Comparison of ENCODE assay signal across 8 mouse cellular contexts in the genomic region with DNA sequence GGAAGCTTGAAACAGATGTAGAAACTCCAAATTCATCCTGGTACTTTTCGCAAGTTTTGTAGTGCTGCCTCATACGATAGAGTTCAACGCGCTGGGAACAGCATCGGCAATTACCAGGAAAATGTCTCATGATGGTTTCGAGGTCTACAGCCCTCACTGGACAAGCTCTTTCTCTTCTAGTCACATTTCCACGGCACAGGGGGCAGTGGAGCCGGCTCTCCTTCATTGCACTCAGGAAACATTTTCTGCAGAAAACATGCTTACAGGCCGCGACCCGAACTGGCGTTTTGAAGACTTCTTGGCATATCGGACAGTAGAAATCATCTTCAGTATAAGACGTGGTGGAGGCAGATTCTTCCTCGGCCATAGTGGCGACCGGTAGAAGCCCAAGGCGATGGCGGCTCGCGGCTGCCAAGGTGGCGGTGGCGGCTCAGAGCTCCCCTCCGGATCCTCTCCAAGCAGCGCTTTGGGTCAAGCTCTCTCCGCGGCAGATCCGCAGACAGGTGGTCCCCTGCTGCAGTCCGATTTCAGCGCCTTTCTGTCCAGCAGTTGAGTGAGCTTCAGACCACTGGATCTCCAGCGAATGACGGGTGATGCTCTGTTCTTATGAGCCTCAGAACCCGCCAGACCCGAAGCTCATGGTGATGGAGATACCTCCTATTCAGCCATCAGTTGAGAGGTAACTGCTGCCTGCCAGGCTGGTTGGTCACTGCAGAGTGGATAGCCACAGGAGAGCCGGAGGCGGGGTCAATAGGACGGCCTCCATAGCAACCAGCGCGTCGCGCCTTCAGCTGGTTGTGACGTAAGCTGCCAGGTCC. TPM values are rescaled to one million over a fixed set of nuclear protein-coding genes. Genes with fewer than 3 reads are reported as not detected.
A peak's percentile ranks its signal among the peaks of the same experiment; 100 is the strongest.
DNase-seq lines count a peak whose midpoint lies in the region; ATAC-seq lines count a peak whose summit lies in the region.

Rnf138rt1 (minus strand) TSS at position 713 of the 818 bp plus-strand sequence.

- WGBS in embryonic facial prominence, embryonic 11.5 days: 28% methylated on average over 37 of the region's 42 CpGs
- WGBS in midbrain, embryonic 10.5 days: 34% methylated on average over 42 of the region's 42 CpGs
- 23% methylated on average over 42 of the region's 42 CpGs for WGBS in stomach, embryonic 16.5 days

- peak within 1 kb of the TSS; percentile 34 for H3K4me3 ChIP-seq in embryonic facial prominence, embryonic 11.5 days (ENCODE audit: low read depth, low read length)
- peak within 1 kb of the TSS; percentile 54 for H3K4me3 ChIP-seq in midbrain, embryonic 10.5 days
- H3K4me3 ChIP-seq in stomach, embryonic 16.5 days (replicated peaks; ENCODE audit: low read length): peak within 1 kb of the TSS; percentile 33

- no peak within 1 kb of the TSS; the same call in 1 of the 2 replicates for H3K9ac ChIP-seq in embryonic facial prominence, embryonic 11.5 days (replicated peaks; ENCODE audit: low read length)
- H3K9ac ChIP-seq in stomach, embryonic 16.5 days (ENCODE audit: low read length): no peak within 1 kb of the TSS

- no peak; the same call in 1 of the 2 replicates for ATAC-seq in embryonic facial prominence, embryonic 11.5 days (replicated peaks; ENCODE audit: insufficient number of reproducible peaks, low FRiP score, low TSS enrichment, low read depth)
- ATAC-seq in stomach, embryonic 16.5 days (ENCODE audit: insufficient read depth, low FRiP score): no peak

- H3K27ac ChIP-seq in embryonic facial prominence, embryonic 11.5 days (replicated peaks; ENCODE audit: low read depth, low read length): no peak within 1 kb of the TSS
- H3K27ac ChIP-seq in midbrain, embryonic 10.5 days (replicated peaks): no peak within 1 kb of the TSS
- H3K27ac ChIP-seq in stomach, embryonic 16.5 days (ENCODE audit: low read length): no peak within 1 kb of the TSS

- H3K27me3 ChIP-seq in embryonic facial prominence, embryonic 11.5 days (ENCODE audit: control insufficient read depth, insufficient read depth, low read length): no peaks in the 10 kb centered on the region
- peaks cover 99% of the 10 kb centered on the region for H3K27me3 ChIP-seq in midbrain, embryonic 10.5 days (ENCODE audit: low read depth, poor library complexity, severe bottlenecking)
- peaks cover 16% of the 10 kb centered on the region for H3K27me3 ChIP-seq in stomach, embryonic 16.5 days (ENCODE audit: control insufficient read depth, insufficient read depth, low read length)

- H3K9me3 ChIP-seq in embryonic facial prominence, embryonic 11.5 days (replicated peaks; ENCODE audit: control insufficient read depth, low read length): no peaks in the 10 kb centered on the region
- H3K9me3 ChIP-seq in midbrain, embryonic 10.5 days (replicated peaks): no peaks in the 10 kb centered on the region
- H3K9me3 ChIP-seq in stomach, embryonic 16.5 days (replicated peaks; ENCODE audit: control insufficient read depth, low read length): no peaks in the 10 kb centered on the region

- H3K4me1 ChIP-seq in embryonic facial prominence, embryonic 11.5 days (ENCODE audit: control insufficient read depth, insufficient read depth, low read length): no peaks in the 10 kb centered on the region
- peaks cover 5% of the 10 kb centered on the region; the same call in 1 of the 2 replicates for H3K4me1 ChIP-seq in midbrain, embryonic 10.5 days
- H3K4me1 ChIP-seq in stomach, embryonic 16.5 days (ENCODE audit: control insufficient read depth, insufficient read depth, low read length): no peaks in the 10 kb centered on the region

- DNase-seq in ES-CJ7 (ENCODE audit: low read depth, low spot score): peak; percentile 8
- DNase-seq in adrenal gland, postnatal 10 days: peak; percentile 46
- peak; percentile 60 for DNase-seq in embryonic facial prominence, embryonic 11.5 days (ENCODE audit: low spot score)
- DNase-seq in heart, postnatal 4 days: peak; percentile 11
- DNase-seq in layer of hippocampus, postnatal 36 days: peak; percentile 10 to 11
- peak; percentile 46 for DNase-seq in midbrain, embryonic 10.5 days (ENCODE audit: low spot score)
- DNase-seq in spleen, adult 12 weeks (ENCODE audit: low spot score): no peak

- peak within 1 kb of the TSS; percentile 57 for H3K4me2 ChIP-seq in embryonic facial prominence, embryonic 11.5 days (ENCODE audit: low read depth, low read length)
- H3K4me2 ChIP-seq in stomach, embryonic 16.5 days (ENCODE audit: low read depth, low read length): peak within 1 kb of the TSS; percentile 49

- H3K36me3 ChIP-seq in embryonic facial prominence, embryonic 11.5 days (replicated peaks; ENCODE audit: control insufficient read depth, insufficient read depth, low read depth, low read length): no peaks in the 10 kb centered on the region
- H3K36me3 ChIP-seq in midbrain, embryonic 10.5 days: no peaks in the 10 kb centered on the region
- H3K36me3 ChIP-seq in stomach, embryonic 16.5 days (ENCODE audit: control insufficient read depth, insufficient read depth, low read length): no peaks in the 10 kb centered on the region

RNA-seq across cellular contexts. Expression of gene Rnf138rt1, which starts in this region (rescaled TPM):
- 1 to 10 TPM in 1 of 2 experiments, under 1 TPM in 1; 0.66 to 1.5 TPM for total RNA-seq in adrenal gland, postnatal 10 days (2021)
- polyA plus RNA-seq in embryonic facial prominence, embryonic 11.5 days (2014; fragmentation: Nextera tagmentation; extraction: Ambion mirVana): 0.35 TPM in 1 of 2 replicates, not detected in the other
- not detected for total RNA-seq in heart, postnatal 4 days (2021)
- total RNA-seq in layer of hippocampus, postnatal 36 days (2021): 1 to 10 TPM; 1.1 to 1.3 TPM
- polyA plus RNA-seq in midbrain, embryonic 10.5 days (2016; fragmentation: Nextera tagmentation; extraction: Ambion mirVana): 0.12 and 0.22 TPM in 2 replicates
- 0.12 TPM in 1 of 2 replicates, not detected in the other for polyA plus RNA-seq in stomach, embryonic 16.5 days (2015; fragmentation: Nextera tagmentation; extraction: Ambion mirVana)

Comparison
In these comparisons a context has a peak if more than half of its experiments do, and no peak if none do; other contexts are left out.
1. Peak in DNase-seq, H3K4me3 ChIP-seq and H3K4me2 ChIP-seq in embryonic facial prominence, embryonic 11.5 days; RNA of the gene not detected or under 1 TPM.
2. Peak in DNase-seq in heart, postnatal 4 days; RNA of the gene not detected or under 1 TPM.
3. Peak in DNase-seq and H3K4me3 ChIP-seq in midbrain, embryonic 10.5 days; RNA of the gene not detected or under 1 TPM.